Mouse (Mus musculus): ENCODE data around the gene Gm5426.
"Not testable (repeated sequence)": the region's sequence is repeated elsewhere in the genome, so short reads cannot be mapped to it uniquely, and the experiment has no call there.

The Gm5426 gene

DNA sequence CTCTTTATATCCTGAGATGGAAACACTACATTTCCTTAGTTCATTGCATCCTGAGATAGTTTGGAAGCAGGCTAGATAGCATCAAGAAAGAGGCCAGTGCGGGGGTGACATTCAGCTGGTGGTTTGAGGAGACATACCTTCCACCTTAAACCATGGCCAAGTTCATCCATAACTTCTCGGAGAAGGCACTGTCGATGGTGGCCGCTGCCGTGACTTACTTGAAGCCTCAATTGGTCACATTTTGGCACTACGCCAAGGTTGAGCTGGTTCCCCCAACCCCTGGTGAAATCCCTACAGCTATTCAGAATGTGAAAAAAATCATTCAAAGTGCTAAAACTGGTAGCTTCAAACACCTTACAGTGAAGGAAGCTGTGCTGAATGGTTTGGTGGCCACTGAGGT lies at the start of gene Gm5426:
Gene Gm5426 (plus strand): TSS at position 153 of the 400 bp plus-strand sequence.
- not testable (repeated sequence) for DNase-seq (ENCODE audit: low read depth, low spot score)

DNA sequence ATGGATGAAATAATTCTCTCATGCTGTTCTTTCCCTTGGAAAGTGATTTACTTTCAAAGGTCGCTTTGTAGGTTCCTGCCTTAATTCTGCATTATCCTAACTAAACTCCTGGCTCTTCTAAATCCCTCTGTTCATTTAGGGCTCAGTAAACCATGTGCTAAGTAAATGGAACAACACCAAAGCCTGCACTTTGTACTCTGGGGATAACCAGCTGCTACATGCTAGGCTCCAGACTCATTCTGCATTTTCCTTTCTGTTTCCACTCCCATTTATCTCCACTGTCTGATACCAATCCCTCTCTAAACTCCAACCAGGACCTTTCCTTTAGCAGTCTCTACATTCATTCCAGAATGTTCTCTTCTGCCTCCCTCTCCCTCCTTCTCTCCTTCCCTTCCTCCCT lies 46.7 kb upstream of the Gm5426 start:
- DNase-seq (ENCODE audit: low read depth, low spot score): no peak

DNA sequence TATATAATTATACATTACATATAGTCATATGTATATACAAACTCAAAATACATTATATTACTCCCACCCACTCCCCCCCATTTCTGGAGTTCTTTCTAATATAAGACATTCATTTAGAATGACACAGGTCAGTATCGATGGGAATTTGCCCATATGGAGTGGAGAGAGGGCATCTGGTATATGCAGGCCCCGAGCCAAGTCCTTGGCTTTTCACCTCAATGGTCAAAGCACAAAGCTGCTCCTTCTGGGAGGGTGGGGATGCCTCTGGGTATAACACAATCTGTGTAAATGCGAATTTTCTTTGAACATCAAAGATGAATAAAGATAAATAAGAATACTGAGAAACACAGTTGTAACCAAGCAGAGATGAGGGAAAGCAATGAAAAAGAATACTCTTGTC lies 46.0 kb upstream of the Gm5426 start:
- no peak for DNase-seq (ENCODE audit: low read depth, low spot score)

DNA sequence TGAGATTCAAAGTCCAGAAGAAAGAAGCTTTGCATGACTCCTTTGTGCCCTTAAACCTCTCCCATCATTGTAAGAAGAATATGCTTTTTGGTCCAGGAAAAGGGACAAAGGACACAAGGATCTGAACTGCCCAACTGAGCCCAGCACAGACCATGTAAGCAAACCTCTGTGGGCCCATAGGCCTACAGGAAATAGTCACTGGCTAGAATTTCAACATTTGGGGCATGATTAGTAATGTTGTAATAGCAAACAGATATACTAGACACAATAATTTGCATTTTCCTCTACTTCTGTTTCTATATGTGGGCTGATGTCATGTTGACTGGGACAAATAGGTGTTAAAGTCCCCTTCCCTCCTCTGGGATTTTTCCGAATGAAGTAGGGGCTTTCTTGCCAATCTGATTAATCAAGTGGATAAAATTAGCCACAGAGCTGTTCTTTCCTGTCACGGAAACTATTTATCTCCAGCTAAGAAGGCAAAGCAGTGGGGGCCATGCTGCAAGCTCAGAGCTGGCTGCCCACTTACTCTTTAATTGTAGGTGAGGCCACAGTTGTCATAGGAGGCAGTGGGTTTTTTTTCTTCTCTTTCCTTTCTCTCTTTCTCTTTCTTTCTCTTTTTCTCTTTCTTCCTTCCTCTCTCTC lies 42.4 kb upstream of the Gm5426 start:
- no peak for DNase-seq (ENCODE audit: low read depth, low spot score)

DNA sequence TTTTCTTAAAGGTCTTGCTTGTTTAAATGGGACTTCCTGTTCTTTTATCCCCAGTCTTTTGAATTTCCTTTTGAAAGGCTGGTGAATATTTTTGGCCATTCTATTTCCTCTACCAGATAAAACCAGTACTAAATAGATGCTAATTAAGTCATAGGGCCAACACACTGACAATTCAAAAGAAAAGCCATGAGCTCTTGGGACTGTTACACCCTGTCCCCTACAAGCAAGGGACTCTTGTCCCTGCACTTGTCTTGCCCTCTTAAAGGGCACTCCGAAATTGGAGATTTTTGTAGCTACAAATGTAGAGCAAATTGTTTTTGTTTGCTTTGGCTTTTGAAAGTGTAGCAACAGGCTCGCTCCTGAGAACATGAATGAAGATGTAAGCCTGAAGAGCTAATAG lies 41.8 kb upstream of the Gm5426 start:
- peak; percentile 11 for DNase-seq (ENCODE audit: low read depth, low spot score)

DNA sequence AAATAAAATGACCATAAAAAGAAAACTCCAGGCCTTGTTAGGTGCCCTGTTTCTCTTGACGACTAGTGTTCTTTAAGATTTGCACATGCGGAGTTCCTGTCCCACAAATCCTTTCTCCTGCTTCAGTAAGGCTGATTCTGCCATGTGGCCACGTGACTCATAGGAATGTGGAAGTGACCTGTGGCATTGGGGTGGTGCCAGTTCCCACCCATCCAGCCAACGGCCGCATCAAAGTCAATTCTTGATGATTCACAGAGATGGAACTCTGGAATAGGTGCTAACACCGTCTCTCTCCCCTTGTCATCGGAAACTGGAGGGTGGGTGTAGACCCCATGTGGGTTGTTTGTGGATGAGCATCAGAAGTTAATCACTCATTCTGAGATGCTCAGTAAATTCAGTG lies 39.7 kb upstream of the Gm5426 start:
- peak; percentile 25 for DNase-seq (ENCODE audit: low read depth, low spot score)

DNA sequence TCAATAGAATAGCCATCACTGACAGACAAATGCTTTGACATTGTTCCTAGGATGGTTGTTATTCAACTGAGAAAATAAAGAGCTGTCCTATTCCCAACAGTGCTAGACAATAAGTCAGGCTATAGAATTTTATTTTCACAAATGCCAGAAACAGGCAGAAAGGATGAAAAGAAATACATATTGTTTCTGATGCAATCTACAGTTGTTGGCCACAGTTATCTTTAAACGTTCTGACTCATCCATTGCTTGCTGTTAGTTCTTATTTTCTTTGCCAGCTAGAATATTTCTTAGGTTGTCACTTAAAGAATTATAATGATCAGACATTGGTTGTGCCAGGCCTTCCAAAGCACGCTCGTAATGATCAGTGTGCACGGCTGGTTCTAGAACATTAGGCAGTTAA lies 35.4 kb upstream of the Gm5426 start:
- no peak for DNase-seq (ENCODE audit: low read depth, low spot score)

DNA sequence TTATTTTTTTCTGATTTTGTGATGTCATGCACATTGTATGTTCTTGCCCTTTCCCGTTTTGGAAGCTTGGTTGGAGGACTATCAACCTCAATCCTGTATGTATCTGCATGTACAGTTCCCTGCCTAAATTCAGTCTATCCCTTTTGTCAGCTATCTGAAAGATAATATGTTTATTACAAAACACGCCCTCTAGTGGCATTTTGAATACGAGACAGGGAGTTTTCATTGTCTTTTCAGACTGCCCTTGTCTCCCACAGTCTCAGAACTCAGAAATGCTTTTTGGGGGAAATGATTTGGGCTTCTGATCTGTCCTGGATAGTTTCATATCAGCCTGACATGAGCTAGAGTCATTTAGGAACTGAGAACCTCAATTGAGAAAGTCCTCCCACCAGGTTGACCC lies 32.2 kb upstream of the Gm5426 start:
- DNase-seq (ENCODE audit: low read depth, low spot score): peak; percentile 31

DNA sequence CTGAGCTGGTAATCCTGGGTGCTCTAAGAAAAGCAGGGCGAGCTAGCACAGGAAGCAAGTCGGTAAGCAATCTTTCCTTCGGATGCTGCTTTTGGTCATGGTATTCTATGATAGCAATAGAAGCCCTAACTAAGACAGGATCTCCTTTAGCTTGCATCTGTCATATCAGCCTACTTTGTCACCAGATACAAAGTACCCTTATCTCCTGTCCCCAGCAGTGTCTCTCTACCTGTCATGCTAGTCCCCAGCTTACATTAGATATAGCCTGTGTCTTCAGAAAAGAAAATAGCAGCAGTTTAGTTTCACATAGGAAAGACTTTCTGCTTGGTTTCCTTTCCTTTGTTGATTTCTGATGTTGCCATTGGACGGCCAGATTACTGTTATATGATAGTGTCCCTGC lies 31.8 kb upstream of the Gm5426 start:
- no peak for DNase-seq (ENCODE audit: low read depth, low spot score)

DNA sequence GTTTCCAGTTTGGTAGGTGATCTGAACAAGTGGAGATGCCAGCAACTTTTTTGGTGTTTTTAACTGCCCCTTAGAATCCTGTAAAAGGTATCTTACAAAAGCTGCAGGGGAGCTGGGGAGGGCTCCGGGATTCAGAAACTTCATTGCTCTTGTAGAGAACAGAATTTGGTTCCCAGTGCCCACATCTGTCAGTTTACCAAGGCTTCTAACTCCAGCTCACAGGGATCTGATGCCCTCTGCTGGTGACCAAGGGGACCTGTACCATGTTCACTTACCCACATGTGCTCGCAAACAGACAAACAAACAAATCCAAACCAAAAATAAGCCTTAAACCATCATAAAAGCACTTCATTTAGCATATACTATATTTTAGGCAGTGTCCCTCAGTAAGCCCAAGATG lies 31.3 kb upstream of the Gm5426 start:
- DNase-seq (ENCODE audit: low read depth, low spot score): peak; percentile 76

DNA sequence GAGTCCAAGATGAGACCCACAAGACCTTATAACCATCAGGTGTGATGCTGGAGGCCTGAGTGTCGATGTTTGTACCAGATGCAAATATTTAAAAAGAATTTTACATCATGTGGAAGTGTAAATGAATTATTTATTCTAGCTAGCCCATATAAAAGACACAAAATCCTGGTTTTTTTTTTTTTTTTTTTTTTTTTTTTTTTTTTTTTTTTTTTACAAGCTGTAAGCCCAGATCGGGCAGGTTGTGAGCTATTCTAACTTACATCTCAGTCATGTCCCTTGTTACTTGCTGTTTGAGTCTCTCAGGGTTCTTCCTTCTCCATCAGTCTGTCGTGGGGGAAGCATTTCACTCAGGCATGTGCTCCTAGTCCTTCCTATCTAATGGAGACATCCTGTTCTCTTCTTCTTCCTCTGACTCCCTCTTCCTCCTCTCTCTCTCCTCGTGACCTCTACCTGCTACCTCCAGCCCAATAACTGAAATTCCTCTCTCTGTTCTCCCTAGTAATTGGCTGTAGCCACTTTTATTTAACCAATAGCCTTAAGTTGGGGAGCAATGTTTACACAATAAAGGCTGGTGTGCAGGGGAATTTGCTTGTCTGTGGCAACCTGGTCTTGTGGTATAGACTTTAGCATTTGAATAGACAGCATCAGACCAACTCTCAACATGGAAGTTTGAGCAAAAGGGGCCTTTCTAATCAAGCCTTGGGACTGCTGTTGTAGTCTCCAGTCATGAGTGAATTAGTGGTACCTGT lies 29.3 kb upstream of the Gm5426 start:
- peak; percentile 68 for DNase-seq (ENCODE audit: low read depth, low spot score)

DNA sequence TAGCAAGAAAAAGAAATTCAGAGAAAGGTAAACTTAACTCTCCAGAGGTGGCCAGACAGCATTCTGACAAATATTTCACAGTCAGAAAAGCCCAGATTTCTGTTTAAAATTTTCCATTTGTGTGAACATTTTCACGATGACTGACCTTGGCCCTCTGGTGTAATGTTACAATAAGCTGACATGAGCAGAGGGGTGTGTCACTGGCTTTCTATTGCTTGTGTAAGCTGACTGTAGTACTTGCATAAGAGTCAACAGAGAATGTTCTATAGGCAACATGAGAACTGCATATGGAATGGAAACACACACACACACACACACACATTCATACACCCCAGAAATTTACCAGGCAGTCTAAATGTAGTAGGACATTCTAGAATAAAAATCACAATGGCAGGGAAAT lies 28.6 kb upstream of the Gm5426 start:
- no peak for DNase-seq (ENCODE audit: low read depth, low spot score)

DNA sequence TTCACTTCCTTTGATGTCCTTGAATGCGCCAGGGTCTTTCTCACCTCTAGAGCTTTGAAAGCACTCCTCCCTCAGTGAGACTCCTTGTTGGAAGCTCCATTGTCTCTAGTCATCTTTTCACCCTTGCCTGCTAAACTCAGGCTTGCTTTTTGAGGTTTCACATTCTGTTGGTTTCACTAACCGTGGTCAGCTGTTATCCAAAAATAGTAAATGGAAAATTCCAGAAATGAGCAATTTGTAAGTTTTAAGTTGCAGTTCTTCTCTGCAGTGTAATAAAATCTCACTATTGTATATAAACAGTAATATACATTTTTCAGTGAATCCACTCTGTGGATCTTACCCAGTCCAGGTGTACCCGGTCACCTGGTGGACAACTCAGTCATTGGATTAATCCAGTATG lies 21.1 kb upstream of the Gm5426 start:
- no peak for DNase-seq (ENCODE audit: low read depth, low spot score)

DNA sequence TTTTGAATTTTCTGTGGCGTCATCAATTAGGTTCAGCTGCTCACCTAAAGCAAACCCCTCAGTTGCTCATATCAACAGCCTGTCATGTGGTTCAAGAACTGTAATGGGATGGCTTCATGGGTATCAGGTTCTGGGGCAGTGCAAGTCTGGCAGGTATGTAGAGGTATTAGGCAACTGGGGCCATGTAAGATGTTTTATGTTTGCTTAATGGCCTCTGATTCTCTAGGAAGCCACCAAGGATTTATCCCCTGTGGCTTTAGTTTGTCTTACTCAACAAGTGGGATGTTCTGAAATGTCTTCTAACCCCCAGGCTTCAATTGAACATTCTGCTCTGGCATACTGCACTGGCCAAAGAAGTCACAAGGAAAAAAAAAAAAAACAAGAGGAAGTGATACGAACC lies 15.6 kb upstream of the Gm5426 start:
- no peak for DNase-seq (ENCODE audit: low read depth, low spot score)

DNA sequence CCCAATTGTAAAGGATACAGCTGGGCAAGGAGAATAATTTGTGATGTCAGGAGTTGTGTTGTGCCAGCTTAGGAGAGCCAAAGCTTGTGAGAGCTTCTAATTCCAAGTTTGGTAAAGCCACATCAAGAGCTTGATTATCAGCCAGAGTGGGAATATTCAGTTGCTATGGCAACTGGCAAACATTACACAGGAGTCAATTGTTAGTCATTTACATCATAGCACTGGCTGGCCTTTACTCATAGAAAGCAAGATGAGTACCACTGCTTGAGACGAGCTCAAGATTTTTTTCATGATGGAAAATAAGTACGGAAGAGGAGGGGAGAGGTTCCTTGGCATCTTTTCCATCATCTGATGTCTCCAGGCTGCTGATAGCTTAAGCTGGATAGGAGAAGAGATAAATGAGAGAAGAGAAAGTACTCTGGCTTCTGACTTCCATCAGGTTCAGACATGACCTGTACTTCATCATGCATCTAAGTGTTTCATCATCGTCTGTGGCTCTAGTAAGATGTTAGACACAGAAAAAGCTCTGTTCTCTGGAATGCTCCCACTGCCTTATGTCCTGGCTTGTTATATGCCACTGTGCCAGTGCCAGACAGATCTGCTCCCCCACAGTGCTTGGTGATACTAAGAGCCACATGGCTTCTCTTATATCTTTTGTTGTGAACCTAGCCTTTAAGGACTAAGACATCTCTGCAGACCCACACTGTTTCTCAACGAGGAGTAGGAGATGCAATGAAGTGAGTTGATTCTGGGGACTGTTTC lies 15.0 kb upstream of the Gm5426 start:
- DNase-seq (ENCODE audit: low read depth, low spot score): no peak

DNA sequence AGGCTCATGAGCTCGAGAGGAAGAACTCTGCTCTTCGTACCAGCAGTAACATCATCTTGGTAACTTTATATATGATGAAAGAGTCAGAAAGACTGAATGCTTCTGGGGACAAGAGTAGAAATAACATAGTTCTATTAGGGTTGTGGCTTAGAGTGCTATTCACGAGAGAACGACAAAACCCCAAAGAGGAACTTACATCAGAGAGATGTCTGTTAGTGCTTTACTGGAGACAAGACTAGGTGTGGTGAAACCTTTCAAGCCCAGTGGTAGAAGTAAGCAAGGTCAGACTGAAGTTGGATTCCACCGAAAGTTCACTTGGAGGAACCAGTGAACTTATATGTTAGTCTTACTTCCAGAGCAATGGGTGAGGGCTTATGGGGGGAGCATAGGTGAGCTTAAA lies 12.5 kb upstream of the Gm5426 start:
- DNase-seq (ENCODE audit: low read depth, low spot score): no peak

DNA sequence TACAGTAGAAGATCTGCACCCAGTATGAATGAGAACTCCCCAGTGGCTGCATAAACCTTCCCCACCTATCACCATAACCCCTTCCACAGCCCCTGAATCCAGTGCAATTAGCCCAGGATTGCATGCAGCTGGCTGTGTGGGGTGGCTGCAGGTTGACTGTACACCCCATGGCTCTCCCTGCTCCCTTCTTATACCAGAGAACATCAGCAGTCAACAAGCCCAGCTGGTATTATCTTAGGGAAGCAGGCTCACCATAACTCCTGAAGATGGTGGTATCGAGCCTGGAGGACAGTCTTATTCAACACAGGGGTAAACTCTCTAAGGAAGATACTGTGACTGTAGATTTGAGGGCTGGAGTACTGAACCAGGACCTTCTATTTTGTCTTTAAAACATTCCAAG lies 12.1 kb upstream of the Gm5426 start:
- DNase-seq (ENCODE audit: low read depth, low spot score): no peak

DNA sequence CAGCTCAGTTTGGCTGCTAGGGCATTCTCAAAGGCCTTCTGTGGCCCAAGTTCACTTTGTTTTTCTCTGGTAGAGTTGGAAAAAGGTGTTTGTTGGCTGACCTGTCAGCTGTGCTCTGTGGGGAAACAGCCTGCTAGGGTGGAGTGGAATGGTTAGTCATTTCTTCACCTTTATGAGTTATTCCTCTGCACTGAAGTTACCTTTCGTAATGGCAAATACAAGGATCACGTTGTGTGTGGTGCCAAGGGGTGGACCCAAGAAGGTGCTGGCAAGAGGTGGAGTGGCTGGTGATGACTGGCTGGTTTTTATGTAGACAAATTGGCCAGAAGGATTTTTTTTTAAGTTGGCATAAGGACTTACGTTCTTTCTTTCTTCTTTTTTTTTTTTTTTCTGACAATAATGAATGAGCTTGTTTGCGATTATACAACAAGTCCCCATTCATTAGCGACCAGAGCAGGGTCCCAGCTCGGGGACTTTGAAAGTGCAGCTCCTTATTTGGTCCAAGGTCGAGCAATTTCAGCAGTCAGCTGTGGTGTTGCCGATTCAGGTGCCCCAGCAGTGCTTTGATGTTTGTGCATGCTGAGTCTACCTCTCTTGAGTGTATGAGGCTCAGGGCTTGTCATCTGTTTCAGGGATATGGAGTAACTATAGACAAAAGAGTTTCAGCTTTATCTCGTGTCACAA lies 10.5 kb upstream of the Gm5426 start:
- DNase-seq (ENCODE audit: low read depth, low spot score): no peak

DNA sequence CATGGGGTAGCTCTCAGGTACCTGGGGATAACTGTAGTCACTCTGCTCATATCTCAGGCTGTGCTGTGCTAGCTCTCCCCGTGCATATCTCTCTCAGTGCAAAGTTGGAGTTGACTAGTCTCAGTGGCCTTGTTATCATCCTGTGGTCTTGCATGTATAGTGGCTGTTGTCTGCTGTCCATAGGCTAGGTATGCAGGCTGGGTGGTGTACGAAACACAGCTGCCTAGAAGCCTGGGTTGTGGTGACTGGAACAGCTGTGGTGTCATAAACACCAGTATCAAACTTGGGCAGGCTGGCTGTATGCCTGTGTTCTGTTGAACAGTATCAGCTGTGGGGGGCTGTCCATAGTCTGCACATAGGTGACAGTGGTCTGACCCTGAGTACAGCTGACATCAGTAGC lies 7.2 kb upstream of the Gm5426 start:
- DNase-seq (ENCODE audit: low read depth, low spot score): no peak

DNA sequence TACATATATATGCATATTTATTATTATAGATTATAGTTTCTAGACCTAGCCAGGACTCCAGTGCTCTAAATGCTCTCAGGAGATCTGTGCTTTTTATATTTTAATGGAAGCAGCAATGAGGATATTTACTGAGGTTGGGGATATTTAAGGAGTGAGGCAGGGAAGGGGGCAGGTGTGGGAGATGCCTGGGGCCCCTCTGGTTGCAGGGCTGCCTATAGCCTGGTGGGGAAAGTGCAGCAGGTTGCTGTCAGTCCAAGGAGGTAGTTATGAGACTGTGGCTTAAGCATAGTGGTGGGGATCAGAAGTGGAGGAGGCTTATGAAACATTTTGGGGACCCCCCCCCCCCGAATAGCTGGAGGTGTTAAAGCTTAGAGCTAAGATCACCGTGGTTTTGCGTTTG lies 6.0 kb upstream of the Gm5426 start:
- DNase-seq (ENCODE audit: low read depth, low spot score): no peak

DNA sequence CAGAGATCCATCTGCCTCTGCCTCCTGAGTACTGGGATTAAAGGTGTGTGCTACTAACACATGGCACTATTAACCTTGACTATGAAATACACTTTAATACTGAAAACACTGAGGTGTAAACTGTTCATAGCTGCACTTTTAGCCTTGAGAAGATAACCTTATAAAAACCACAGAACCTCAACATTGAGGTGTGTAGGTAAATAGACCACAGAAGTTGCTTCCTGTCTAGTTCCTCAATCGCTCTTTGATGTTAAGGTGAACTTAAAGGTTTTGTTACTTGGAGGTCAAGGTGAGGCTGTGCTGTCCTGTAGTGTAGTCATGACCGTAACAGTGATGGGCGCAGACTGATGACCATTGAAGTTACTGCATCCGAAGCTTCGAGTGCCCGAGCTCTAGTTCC lies 5.3 kb upstream of the Gm5426 start:
- DNase-seq (ENCODE audit: low read depth, low spot score): no peak

DNA sequence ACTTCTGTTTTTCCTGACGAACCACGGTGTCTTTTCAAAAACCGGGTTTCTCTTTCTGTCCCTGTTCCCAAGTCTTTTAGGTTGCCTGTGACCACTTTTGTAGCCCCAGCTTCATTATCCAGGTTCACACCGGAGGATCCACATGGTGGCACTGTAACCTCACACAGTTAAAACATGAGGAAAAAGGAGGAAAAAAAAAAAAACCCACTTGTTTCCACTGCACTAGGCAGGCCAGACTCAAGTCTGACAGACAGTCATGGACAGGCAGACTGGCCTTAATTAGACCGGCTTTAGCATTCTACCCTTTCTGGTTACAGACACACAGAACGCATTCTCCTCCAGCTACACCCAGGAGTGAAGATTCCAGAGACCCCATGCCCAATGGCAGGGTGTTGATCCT lies 4.2 kb upstream of the Gm5426 start:
- peak; percentile 64 for DNase-seq (ENCODE audit: low read depth, low spot score)

Data from ZHBTc4 (cell line).